Mouse (Mus musculus) midbrain, embryonic 13.5 days (tissue): ENCODE measurements around the gene Llph. TPM values are rescaled to one million over a fixed set of nuclear protein-coding genes. Genes with fewer than 3 reads are reported as not detected.

Experiments
- ATAC-seq: fragments of 200-750 bp; cut with Nextera tagmentation; 2 replicates; pipeline ENCODE4 v1.8.0; 2017; ENCODE audit warnings: mild to moderate bottlenecking, moderate TSS enrichment, moderate library complexity
- H3K27ac ChIP-seq: fragments of 300-500 bp; sonication (generic); 2 replicates; pipeline ENCODE4 v1.5.1; 2015; ENCODE audit warnings: inconsistent platforms, mild to moderate bottlenecking, moderate library complexity
- H3K27me3 ChIP-seq: fragments of 300-500 bp; sonication (generic); 2 replicates; pipeline ENCODE4 v1.6.1; 2015; ENCODE audit warnings: mild to moderate bottlenecking, inconsistent platforms
- H3K36me3 ChIP-seq: fragments of 300-500 bp; sonication (generic); 2 replicates; pipeline ENCODE4 v1.6.1; 2015; ENCODE audit warnings: mild to moderate bottlenecking, inconsistent platforms
- H3K4me1 ChIP-seq: fragments of 300-500 bp; sonication (generic); replicated peaks from 2 replicates; pipeline ENCODE4 v1.6.1; 2015; ENCODE audit warnings: inconsistent platforms
- H3K4me2 ChIP-seq: fragments of 300-500 bp; sonication (generic); replicated peaks from 2 replicates; pipeline ENCODE4 v1.6.1; 2015; ENCODE audit warnings: moderate library complexity, mild to moderate bottlenecking, inconsistent platforms
- H3K4me3 ChIP-seq: fragments of 300-500 bp; sonication (generic); replicated peaks from 2 replicates; pipeline ENCODE4 v1.5.1; 2015; ENCODE audit warnings: mild to moderate bottlenecking, inconsistent platforms
- H3K9ac ChIP-seq: fragments of 300-500 bp; sonication (generic); replicated peaks from 2 replicates; pipeline ENCODE4 v1.6.1; 2015; ENCODE audit warnings: mild to moderate bottlenecking, inconsistent platforms
- H3K9me3 ChIP-seq: fragments of 300-500 bp; sonication (generic); 2 replicates; pipeline ENCODE4 v1.6.1; 2016; ENCODE audit warnings: mild to moderate bottlenecking, inconsistent platforms
- WGBS: fragments of 180-500 bp; shearing (Covaris S2); methylation state at CpG from one replicate; pipeline ENCODE4 v1.1.7; 2015; 5-methylcytosine and 5-hydroxymethylcytosine counted together
- polyA plus RNA-seq: library from polyadenylated mRNA; unstranded; fragments of >200 nt; fragmentation: Nextera tagmentation; extraction: Ambion mirVana; gene quantifications from 2 replicates; pipeline ENCODE4 v1.2.1, GENCODE M21; 2015

The Llph gene
- polyA plus RNA-seq, result 45.5 and 46.7 TPM in 2 replicates

- peak within 1 kb of the TSS; percentile 86 for H3K9ac ChIP-seq
- peak within 1 kb of the TSS; percentile 27; the same call in 1 of the 2 replicates for H3K27ac ChIP-seq
- no peaks in the 10 kb centered on the region for H3K27me3 ChIP-seq
- peak within 1 kb of the TSS; percentile 92 for H3K4me2 ChIP-seq
- no peaks in the 10 kb centered on the region for H3K9me3 ChIP-seq
- WGBS, result under 1% methylated on average over 57 of the region's 57 CpGs
- H3K36me3 ChIP-seq, result peaks cover 38% of the 10 kb centered on the region
- H3K4me1 ChIP-seq, result peaks cover 27% of the 10 kb centered on the region
- ATAC-seq, result peak; percentile 94
- peak within 1 kb of the TSS; percentile 100 for H3K4me3 ChIP-seq
These were observed at the start of gene Llph for GRCm38 (mm10) chr10:120226871-120227661. Gene Llph (plus strand): TSS chr10:120227070.

GRCm38 (mm10) chr10:120182887-120183286 lies 44.0 kb upstream of the Llph start:
- no peaks in the 10 kb centered on the region for H3K27me3 ChIP-seq
- H3K4me1 ChIP-seq, result no peaks in the 10 kb centered on the region
- ATAC-seq, result no peak
- H3K9ac ChIP-seq, result no peak overlapping the region
- no peak overlapping the region for H3K4me2 ChIP-seq
- WGBS, result 95% methylated on average over 1 of the region's 1 CpGs
- no peak overlapping the region for H3K27ac ChIP-seq
- no peaks in the 10 kb centered on the region for H3K9me3 ChIP-seq
- no peak overlapping the region for H3K4me3 ChIP-seq
- no peaks in the 10 kb centered on the region for H3K36me3 ChIP-seq

- H3K27ac ChIP-seq, result no peak overlapping the region
These were observed 43.5 kb upstream of the Llph start for GRCm38 (mm10) chr10:120183342-120183741.

GRCm38 (mm10) chr10:120188513-120188912 lies 38.4 kb upstream of the Llph start:
- H3K9me3 ChIP-seq, result no peaks in the 10 kb centered on the region
- no peak overlapping the region for H3K4me3 ChIP-seq
- H3K27ac ChIP-seq, result no peak overlapping the region
- no peak for ATAC-seq
- 73% methylated on average over 2 of the region's 2 CpGs for WGBS
- no peaks in the 10 kb centered on the region for H3K4me1 ChIP-seq
- no peaks in the 10 kb centered on the region for H3K27me3 ChIP-seq
- H3K9ac ChIP-seq, result no peak overlapping the region
- no peaks in the 10 kb centered on the region for H3K36me3 ChIP-seq
- no peak overlapping the region for H3K4me2 ChIP-seq

More at GRCm38 (mm10) chr10:120183342-120183741, 43.5 kb upstream of the Llph start:
- Histone ChIP-seq H3K4me3 (no peak overlapping the region), H3K4me2 (no peak overlapping the region), H3K36me3 (no peaks in the 10 kb centered on the region), H3K9me3 (no peaks in the 10 kb centered on the region), H3K27me3 (no peaks in the 10 kb centered on the region), H3K9ac (no peak overlapping the region), H3K4me1 (no peaks in the 10 kb centered on the region)
- no peak for ATAC-seq
- WGBS, result 98% methylated on average over 2 of the region's 2 CpGs

GRCm38 (mm10) chr10:120189276-120189675 lies 37.6 kb upstream of the Llph start:
- 72% methylated on average over 11 of the region's 11 CpGs for WGBS
- H3K9ac ChIP-seq, result no peak overlapping the region
- no peak overlapping the region for H3K4me2 ChIP-seq
- no peaks in the 10 kb centered on the region for H3K4me1 ChIP-seq
- H3K27me3 ChIP-seq, result no peaks in the 10 kb centered on the region
- H3K4me3 ChIP-seq, result no peak overlapping the region
- H3K36me3 ChIP-seq, result no peaks in the 10 kb centered on the region
- H3K27ac ChIP-seq, result no peak overlapping the region
- no peak for ATAC-seq
- no peaks in the 10 kb centered on the region for H3K9me3 ChIP-seq

GRCm38 (mm10) chr10:120189782-120190181 lies 37.1 kb upstream of the Llph start:
- H3K36me3 ChIP-seq, result no peaks in the 10 kb centered on the region
- H3K27me3 ChIP-seq, result no peaks in the 10 kb centered on the region
- no peak overlapping the region for H3K9ac ChIP-seq
- no peak overlapping the region for H3K27ac ChIP-seq
- H3K9me3 ChIP-seq, result no peaks in the 10 kb centered on the region
- H3K4me2 ChIP-seq, result no peak overlapping the region
- H3K4me1 ChIP-seq, result no peaks in the 10 kb centered on the region
- no peak overlapping the region for H3K4me3 ChIP-seq
- WGBS, result 20% methylated on average over 6 of the region's 6 CpGs
- no peak for ATAC-seq

GRCm38 (mm10) chr10:120191165-120191564 lies 35.7 kb upstream of the Llph start:
- no peak for ATAC-seq
- WGBS, result 90% methylated on average over 6 of the region's 6 CpGs

GRCm38 (mm10) chr10:120192278-120192677 lies 34.6 kb upstream of the Llph start:
- Histone ChIP-seq H3K27ac (no peak overlapping the region), H3K9ac (no peak overlapping the region), H3K4me1 (no peaks in the 10 kb centered on the region), H3K27me3 (no peaks in the 10 kb centered on the region), H3K36me3 (no peaks in the 10 kb centered on the region), H3K4me3 (no peak overlapping the region), H3K4me2 (no peak overlapping the region), H3K9me3 (no peaks in the 10 kb centered on the region)
- no peak for ATAC-seq
- 94% methylated on average over 4 of the region's 4 CpGs for WGBS

More at GRCm38 (mm10) chr10:120191165-120191564, 35.7 kb upstream of the Llph start:
- Histone ChIP-seq H3K9me3 (no peaks in the 10 kb centered on the region), H3K9ac (no peak overlapping the region), H3K4me3 (no peak overlapping the region), H3K27me3 (no peaks in the 10 kb centered on the region), H3K4me2 (no peak overlapping the region), H3K36me3 (no peaks in the 10 kb centered on the region), H3K27ac (no peak overlapping the region), H3K4me1 (no peaks in the 10 kb centered on the region)

- no peak overlapping the region for H3K4me2 ChIP-seq
- no peaks in the 10 kb centered on the region for H3K36me3 ChIP-seq
- peaks cover 3% of the 10 kb centered on the region; the same call in 1 of the 2 replicates for H3K27me3 ChIP-seq
- no peak overlapping the region for H3K9ac ChIP-seq
- no peak for ATAC-seq
- H3K4me3 ChIP-seq, result no peak overlapping the region
- H3K4me1 ChIP-seq, result no peaks in the 10 kb centered on the region
- H3K27ac ChIP-seq, result no peak overlapping the region
- no peaks in the 10 kb centered on the region for H3K9me3 ChIP-seq
- WGBS, result 97% methylated on average over 8 of the region's 8 CpGs
These were observed 33.6 kb upstream of the Llph start for GRCm38 (mm10) chr10:120193255-120193654.

- Histone ChIP-seq H3K4me2 (no peak overlapping the region), H3K9ac (no peak overlapping the region), H3K9me3 (no peaks in the 10 kb centered on the region), H3K4me1 (peaks cover 11% of the 10 kb centered on the region), H3K27me3 (peaks cover 18% of the 10 kb centered on the region), H3K4me3 (no peak overlapping the region), H3K36me3 (no peaks in the 10 kb centered on the region), H3K27ac (no peak overlapping the region)
- 83% methylated on average over 14 of the region's 14 CpGs for WGBS
- no peak for ATAC-seq
These were observed 29.6 kb upstream of the Llph start for GRCm38 (mm10) chr10:120197061-120197835.

- H3K36me3 ChIP-seq, result no peaks in the 10 kb centered on the region
- peak within 1 kb of the TSS; percentile 73 for H3K4me2 ChIP-seq
- peak within 1 kb of the TSS; percentile 54 for H3K9ac ChIP-seq
- 1% methylated on average over 65 of the region's 65 CpGs for WGBS
- H3K9me3 ChIP-seq, result no peaks in the 10 kb centered on the region
- H3K27me3 ChIP-seq, result peaks cover 26% of the 10 kb centered on the region
- H3K4me3 ChIP-seq, result peak within 1 kb of the TSS; percentile 47
- ATAC-seq, result peak; percentile 77
- H3K27ac ChIP-seq, result no peak within 1 kb of the TSS
- peaks cover 11% of the 10 kb centered on the region for H3K4me1 ChIP-seq
These were observed 25.5 kb upstream of the Llph start, which contains the start of gene Tmbim4 for GRCm38 (mm10) chr10:120201131-120201921. Gene Tmbim4 (plus strand): TSS chr10:120201590.
